19 mouse cellular contexts compared by ENCODE assay signal in genomic region chr5:21050061-21050769, GRCm38 (mm10). TPM values are rescaled to one million over a fixed set of nuclear protein-coding genes. Genes with fewer than 3 reads are reported as not detected.
A peak's percentile ranks its signal among the peaks of the same experiment; 100 is the strongest.
DNase-seq lines count a peak whose midpoint lies in the region; ATAC-seq lines count a peak whose summit lies in the region.
"Had no signal": no experiment of that assay in that cellular context is flagged by ENCODE, and none has a peak within 500 bp of the region (broad histone marks: within the 10 kb centered on the region; RNA-seq: fewer than 3 reads in every experiment).

No protein-coding gene starts in this region.

- no peaks in the 10 kb centered on the region for H3K36me3 ChIP-seq in liver, embryonic 11.5 days (ENCODE audit: control insufficient read depth, insufficient read depth, low read length)
- H3K36me3 ChIP-seq: embryonic facial prominence, embryonic 15.5 days; forebrain, embryonic 15.5 days; hindbrain, embryonic 12.5 days; intestine, embryonic 15.5 days had no signal

- H3K9ac ChIP-seq in liver, embryonic 11.5 days (ENCODE audit: low read depth, low read length): peak overlapping the region; percentile 1; the same call in 1 of the 2 replicates
- H3K9ac ChIP-seq: embryonic facial prominence, embryonic 15.5 days; forebrain, embryonic 15.5 days; heart, embryonic 15.5 days; hindbrain, embryonic 12.5 days; intestine, embryonic 15.5 days had no signal

- H3K27me3 ChIP-seq in liver, embryonic 11.5 days (replicated peaks; ENCODE audit: control insufficient read depth, insufficient read depth, low read length): no peaks in the 10 kb centered on the region
- H3K27me3 ChIP-seq: embryonic facial prominence, embryonic 15.5 days; forebrain, embryonic 15.5 days; heart, embryonic 15.5 days; hindbrain, embryonic 12.5 days; intestine, embryonic 15.5 days had no signal

- H3K4me1 ChIP-seq in liver, embryonic 11.5 days (replicated peaks; ENCODE audit: control insufficient read depth, insufficient read depth, low read length): peaks cover 58% of the 10 kb centered on the region

- peak; percentile 13 to 28 for DNase-seq in left cerebral cortex, adult 18-20 months (ENCODE audit: low spot score in 2 of 2)
- no peak for DNase-seq in left cerebral cortex, adult 8-10 months (ENCODE audit: low spot score in 2 of 2)
- peak; percentile 48 for DNase-seq in c-Kit-positive CD71-positive TER-119-negative erythroid progenitor cells, embryonic 14.5 days (ENCODE audit: low read depth)
- DNase-seq in liver, embryonic 11.5 days (ENCODE audit: low spot score): no peak
- no peak for DNase-seq in layer of hippocampus, postnatal 10 days (ENCODE audit: low spot score in 2 of 2)
- no peak for DNase-seq in kidney, adult 18-20 months
- DNase-seq in embryo, embryonic 9.5 days (ENCODE audit: extremely low spot score): no peak
- DNase-seq: adrenal gland, postnatal 14 days; cerebellum, adult 11 months; gastrocnemius, postnatal 10 days; kidney, postnatal 14 days; layer of hippocampus, adult 9-11 months had no signal

- peak overlapping the region; percentile 63 for H3K27ac ChIP-seq in liver, embryonic 11.5 days (ENCODE audit: low read depth, low read length)
- H3K27ac ChIP-seq: embryonic facial prominence, embryonic 15.5 days; forebrain, embryonic 15.5 days; heart, embryonic 15.5 days; hindbrain, embryonic 12.5 days; intestine, embryonic 15.5 days had no signal

- WGBS in liver, embryonic 11.5 days: 42% methylated on average over 6 of the region's 6 CpGs

- ATAC-seq in liver, embryonic 11.5 days (replicated peaks; ENCODE audit: low FRiP score): peak; percentile 25; the same call in 1 of the 2 replicates
- ATAC-seq: CD4-positive, CD25-positive, alpha-beta regulatory T cell, adult 4 months; forebrain, embryonic 15.5 days; intestine, embryonic 15.5 days; midbrain, embryonic 16.5 days had no signal

- H3K4me2 ChIP-seq in liver, embryonic 11.5 days: peak overlapping the region; percentile 60
- H3K4me2 ChIP-seq: embryonic facial prominence, embryonic 15.5 days; forebrain, embryonic 15.5 days; heart, embryonic 15.5 days; hindbrain, embryonic 12.5 days; intestine, embryonic 15.5 days had no signal

- H3K4me3 ChIP-seq in liver, embryonic 11.5 days (ENCODE audit: low read depth, low read length): peak overlapping the region; percentile 1; the same call in 1 of the 2 replicates
- H3K4me3 ChIP-seq: embryonic facial prominence, embryonic 15.5 days; forebrain, embryonic 15.5 days; heart, embryonic 15.5 days; hindbrain, embryonic 12.5 days; intestine, embryonic 15.5 days had no signal

- no peaks in the 10 kb centered on the region for H3K9me3 ChIP-seq in liver, embryonic 11.5 days (ENCODE audit: control insufficient read depth, low read length)
- H3K9me3 ChIP-seq: embryonic facial prominence, embryonic 15.5 days; forebrain, embryonic 15.5 days; heart, embryonic 15.5 days; hindbrain, embryonic 12.5 days; intestine, embryonic 15.5 days had no signal

RNA-seq across cellular contexts. Expression of gene Ptpn12, which starts 5.5 kb away (rescaled TPM):
- total RNA-seq in left cerebral cortex, adult 18-20 months (2021): 10 to 100 TPM; 37.8 to 41.5 TPM
- 10 to 100 TPM; 33.5 to 42.5 (median 37.1) TPM for total RNA-seq in left cerebral cortex, adult 8-10 months (2022)
- 19.0 and 23.3 TPM in 2 replicates for polyA plus RNA-seq in liver, embryonic 11.5 days (2014; fragmentation: Nextera tagmentation; extraction: Ambion mirVana)
- 10 to 100 TPM; 46.1 to 49.7 TPM for total RNA-seq in layer of hippocampus, postnatal 10 days (2021)

Comparison
In these comparisons a context has a peak if more than half of its experiments do, and no peak if none do; other contexts are left out.
1. DNase-seq: peak in left cerebral cortex, adult 18-20 months (2 of 2) and c-Kit-positive CD71-positive TER-119-negative erythroid progenitor cells, embryonic 14.5 days (single experiment); none in left cerebral cortex, adult 8-10 months (0 of 2), liver, embryonic 11.5 days (single experiment), layer of hippocampus, postnatal 10 days (0 of 2), kidney, adult 18-20 months (single experiment) and embryo, embryonic 9.5 days (single experiment).